Mouse (Mus musculus): Measurements from ENCODE around the gene Klhl40. TPM values are rescaled to one million over a fixed set of nuclear protein-coding genes. Genes with fewer than 3 reads are reported as not detected.

Gene Klhl40
- polyA plus RNA-seq, 1 experiment from 2014 or later: 0.71 TPM

- peaks cover 54% of the 10 kb centered on the region for H3K4me1 ChIP-seq
- no peak for DNase-seq (ENCODE audit: low spot score)
- H3K27ac ChIP-seq: peak overlapping the region; percentile 95
- WGBS: 67% methylated on average over 10 of the region's 10 CpGs
- no peaks in the 10 kb centered on the region for H3K9me3 ChIP-seq (replicated peaks)
- H3K27me3 ChIP-seq (ENCODE audit: low read depth, poor library complexity, severe bottlenecking): no peaks in the 10 kb centered on the region
- peaks cover 52% of the 10 kb centered on the region for H3K36me3 ChIP-seq
- H3K4me3 ChIP-seq: peak overlapping the region; percentile 68
Observed at GRCm38 (mm10) chr9:121761091-121761665, 16.2 kb upstream of the Klhl40 start.

GRCm38 (mm10) chr9:121761787-121762186 is 15.6 kb upstream of the Klhl40 start:
- 83% methylated on average over 8 of the region's 8 CpGs for WGBS
- DNase-seq (ENCODE audit: low spot score): no peak
- no peak overlapping the region for H3K4me3 ChIP-seq
- peaks cover 53% of the 10 kb centered on the region for H3K36me3 ChIP-seq
- no peaks in the 10 kb centered on the region for H3K27me3 ChIP-seq (ENCODE audit: low read depth, poor library complexity, severe bottlenecking)
- H3K9me3 ChIP-seq (replicated peaks): no peaks in the 10 kb centered on the region
- H3K4me1 ChIP-seq: peaks cover 53% of the 10 kb centered on the region
- H3K27ac ChIP-seq: peak overlapping the region; percentile 95; the same call in 1 of the 2 replicates

GRCm38 (mm10) chr9:121762248-121762647 is 15.2 kb upstream of the Klhl40 start:
- Histone ChIP-seq H3K36me3 (peaks cover 55% of the 10 kb centered on the region), H3K4me3 (no peak overlapping the region), H3K9me3 (replicated peaks) (no peaks in the 10 kb centered on the region), H3K27ac (0 out of 2 replicates have a peak overlapping the region, but pooled peaks have one; percentile 11), H3K4me1 (peaks cover 50% of the 10 kb centered on the region), H3K27me3 (ENCODE audit: low read depth, poor library complexity, severe bottlenecking) (no peaks in the 10 kb centered on the region)
- no peak for DNase-seq (ENCODE audit: low spot score)
- WGBS: 88% methylated on average over 10 of the region's 10 CpGs

DNA sequence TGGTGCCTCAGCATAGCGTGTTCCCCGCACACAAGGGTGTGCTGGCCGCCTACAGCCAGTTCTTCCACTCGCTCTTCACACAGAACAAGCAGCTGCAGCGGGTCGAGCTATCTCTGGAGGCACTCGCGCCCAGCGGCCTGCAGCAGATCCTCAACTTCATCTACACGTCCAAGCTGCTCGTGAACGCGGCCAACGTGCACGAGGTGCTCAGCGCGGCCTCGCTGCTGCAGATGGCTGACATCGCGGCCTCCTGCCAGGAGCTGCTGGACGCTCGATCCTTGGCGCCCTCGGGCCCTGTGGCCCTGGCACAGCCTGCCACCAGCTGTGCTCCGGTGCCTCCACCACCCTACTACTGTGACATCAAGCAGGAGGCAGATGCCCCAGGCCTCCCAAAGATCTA is 14.6 kb upstream of the Klhl40 start:
- no peak overlapping the region for H3K27ac ChIP-seq
- H3K4me3 ChIP-seq: no peak overlapping the region
- H3K9me3 ChIP-seq (replicated peaks): no peaks in the 10 kb centered on the region
- no peak for DNase-seq (ENCODE audit: low spot score)
- peaks cover 45% of the 10 kb centered on the region for H3K4me1 ChIP-seq
- WGBS: 95% methylated on average over 25 of the region's 25 CpGs
- peaks cover 60% of the 10 kb centered on the region for H3K36me3 ChIP-seq
- no peaks in the 10 kb centered on the region for H3K27me3 ChIP-seq (ENCODE audit: low read depth, poor library complexity, severe bottlenecking)

- H3K4me1 ChIP-seq: peaks cover 36% of the 10 kb centered on the region
- no peak overlapping the region for H3K4me3 ChIP-seq
- no peak for DNase-seq (ENCODE audit: low spot score)
- 92% methylated on average over 19 of the region's 19 CpGs for WGBS
- no peaks in the 10 kb centered on the region for H3K9me3 ChIP-seq (replicated peaks)
- no peaks in the 10 kb centered on the region for H3K27me3 ChIP-seq (ENCODE audit: low read depth, poor library complexity, severe bottlenecking)
- H3K36me3 ChIP-seq: peaks cover 69% of the 10 kb centered on the region
- no peak overlapping the region for H3K27ac ChIP-seq
Observed at GRCm38 (mm10) chr9:121763716-121764115, 13.7 kb upstream of the Klhl40 start.

GRCm38 (mm10) chr9:121765166-121765855 is 12.1 kb upstream of the Klhl40 start:
- H3K27ac ChIP-seq: no peak overlapping the region
- H3K36me3 ChIP-seq: peaks cover 74% of the 10 kb centered on the region
- 94% methylated on average over 16 of the region's 16 CpGs for WGBS
- H3K4me1 ChIP-seq: peaks cover 22% of the 10 kb centered on the region
- H3K4me3 ChIP-seq: no peak overlapping the region
- no peaks in the 10 kb centered on the region for H3K9me3 ChIP-seq (replicated peaks)
- no peaks in the 10 kb centered on the region for H3K27me3 ChIP-seq (ENCODE audit: low read depth, poor library complexity, severe bottlenecking)
- DNase-seq (ENCODE audit: low spot score): no peak

GRCm38 (mm10) chr9:121772412-121772811 is 5.0 kb upstream of the Klhl40 start:
- Histone ChIP-seq H3K36me3 (peaks cover 18% of the 10 kb centered on the region), H3K27ac (no peak overlapping the region), H3K4me3 (no peak overlapping the region), H3K4me1 (peaks cover under 1% of the 10 kb centered on the region), H3K27me3 (ENCODE audit: low read depth, poor library complexity, severe bottlenecking) (peaks cover 20% of the 10 kb centered on the region), H3K9me3 (replicated peaks) (no peaks in the 10 kb centered on the region)
- DNase-seq (ENCODE audit: low spot score): no peak
- WGBS: 80% methylated on average over 5 of the region's 5 CpGs

- peaks cover 11% of the 10 kb centered on the region for H3K4me1 ChIP-seq
- no peaks in the 10 kb centered on the region for H3K9me3 ChIP-seq (replicated peaks)
- no peak overlapping the region for H3K27ac ChIP-seq
- no peak for DNase-seq (ENCODE audit: low spot score)
- peaks cover 52% of the 10 kb centered on the region for H3K27me3 ChIP-seq (ENCODE audit: low read depth, poor library complexity, severe bottlenecking)
- H3K36me3 ChIP-seq: no peaks in the 10 kb centered on the region
- 84% methylated on average over 10 of the region's 10 CpGs for WGBS
- H3K4me3 ChIP-seq: no peak overlapping the region
Observed at GRCm38 (mm10) chr9:121775951-121776350, 1.5 kb upstream of the Klhl40 start.

- no peak overlapping the region for H3K4me3 ChIP-seq
- WGBS: 88% methylated on average over 7 of the region's 7 CpGs
- no peaks in the 10 kb centered on the region for H3K36me3 ChIP-seq
- peaks cover 52% of the 10 kb centered on the region for H3K27me3 ChIP-seq (ENCODE audit: low read depth, poor library complexity, severe bottlenecking)
- no peaks in the 10 kb centered on the region for H3K9me3 ChIP-seq (replicated peaks)
- peaks cover 11% of the 10 kb centered on the region for H3K4me1 ChIP-seq
- DNase-seq (ENCODE audit: low spot score): no peak
- H3K27ac ChIP-seq: no peak overlapping the region
Observed at GRCm38 (mm10) chr9:121776511-121776910, 896 bp upstream of the Klhl40 start.

DNA sequence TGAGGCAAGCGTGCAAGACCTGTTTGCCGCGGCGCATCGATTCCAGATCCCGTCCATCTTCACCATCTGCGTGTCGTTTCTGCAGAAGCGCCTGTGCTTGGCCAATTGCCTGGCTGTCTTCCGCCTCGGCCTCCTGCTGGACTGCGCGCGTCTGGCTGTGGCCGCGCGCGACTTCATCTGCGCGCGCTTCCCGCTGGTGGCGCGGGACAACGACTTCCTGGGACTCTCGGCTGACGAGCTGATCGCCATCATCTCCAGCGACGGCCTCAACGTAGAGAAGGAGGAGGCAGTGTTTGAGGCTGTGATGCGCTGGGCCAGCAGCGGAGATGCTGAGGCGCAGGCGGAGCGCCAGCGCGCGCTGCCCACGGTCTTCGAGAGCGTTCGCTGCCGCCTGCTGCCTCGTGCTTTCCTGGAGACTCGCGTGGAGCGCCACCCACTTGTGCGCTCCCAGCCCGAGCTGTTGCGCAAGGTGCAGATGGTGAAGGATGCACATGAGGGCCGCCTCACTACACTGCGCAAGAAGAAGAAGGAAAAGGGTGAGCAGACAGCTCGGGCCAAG is 738 bp downstream of the Klhl40 start:
- WGBS: 15% methylated on average over 54 of the region's 54 CpGs
- H3K4me3 ChIP-seq: peak overlapping the region; percentile 42
- H3K36me3 ChIP-seq: no peaks in the 10 kb centered on the region
- H3K4me1 ChIP-seq: peaks cover 11% of the 10 kb centered on the region
- DNase-seq (ENCODE audit: low spot score): peak; percentile 45
- no peak overlapping the region for H3K27ac ChIP-seq
- no peaks in the 10 kb centered on the region for H3K9me3 ChIP-seq (replicated peaks)
- peaks cover 52% of the 10 kb centered on the region for H3K27me3 ChIP-seq (ENCODE audit: low read depth, poor library complexity, severe bottlenecking)

DNA sequence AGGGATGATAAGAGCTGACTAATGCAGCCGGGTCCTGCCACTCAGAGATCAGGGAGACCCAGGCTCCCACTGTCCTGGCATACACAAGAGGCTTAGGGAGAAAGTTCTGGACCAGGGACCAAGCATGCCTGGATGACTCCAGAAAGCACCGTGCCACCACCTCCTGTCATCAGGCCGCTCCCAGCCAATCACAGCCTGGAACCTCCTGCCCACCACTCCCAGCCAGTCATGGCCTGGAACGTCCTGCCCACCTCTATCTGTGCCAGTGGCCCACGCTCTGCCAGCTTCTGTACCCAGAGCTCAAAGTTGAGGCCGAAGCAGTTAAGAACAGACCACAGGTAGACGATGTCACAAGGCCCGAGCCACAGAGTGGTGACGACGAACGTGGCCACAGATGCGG is 7.4 kb downstream of the Klhl40 start:
- DNase-seq (ENCODE audit: low spot score): no peak
- Histone ChIP-seq H3K27me3 (ENCODE audit: low read depth, poor library complexity, severe bottlenecking) (peaks cover 8% of the 10 kb centered on the region), H3K4me1 (no peaks in the 10 kb centered on the region), H3K27ac (no peak overlapping the region), H3K36me3 (no peaks in the 10 kb centered on the region), H3K9me3 (replicated peaks) (no peaks in the 10 kb centered on the region), H3K4me3 (no peak overlapping the region)
- WGBS: 90% methylated on average over 12 of the region's 12 CpGs

DNA sequence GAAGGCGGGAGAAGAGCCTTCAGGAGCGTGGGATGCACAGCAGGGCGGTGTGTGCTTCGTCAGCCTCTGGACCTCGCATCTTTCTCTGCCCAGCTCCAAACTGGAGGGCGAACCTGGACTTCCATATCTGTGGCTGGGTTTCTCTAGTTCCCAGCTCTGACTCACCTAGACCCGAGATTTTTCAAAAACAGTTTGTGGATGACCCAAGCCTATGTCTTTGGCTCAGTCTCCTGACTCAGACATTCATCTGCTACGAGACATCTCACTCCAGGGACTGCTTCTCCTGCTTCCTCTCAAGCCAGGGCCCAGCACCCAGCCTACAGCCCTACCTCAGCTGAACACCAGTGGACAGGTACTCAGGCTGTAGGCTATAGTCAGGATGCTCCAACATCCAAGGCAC is 7.9 kb downstream of the Klhl40 start:
- no peaks in the 10 kb centered on the region for H3K36me3 ChIP-seq
- H3K4me3 ChIP-seq: no peak overlapping the region
- H3K9me3 ChIP-seq (replicated peaks): no peaks in the 10 kb centered on the region
- no peak for DNase-seq (ENCODE audit: low spot score)
- peaks cover 4% of the 10 kb centered on the region; the same call in 1 of the 2 replicates for H3K27me3 ChIP-seq (ENCODE audit: low read depth, poor library complexity, severe bottlenecking)
- no peak overlapping the region for H3K27ac ChIP-seq
- 88% methylated on average over 8 of the region's 8 CpGs for WGBS
- no peaks in the 10 kb centered on the region for H3K4me1 ChIP-seq

DNA sequence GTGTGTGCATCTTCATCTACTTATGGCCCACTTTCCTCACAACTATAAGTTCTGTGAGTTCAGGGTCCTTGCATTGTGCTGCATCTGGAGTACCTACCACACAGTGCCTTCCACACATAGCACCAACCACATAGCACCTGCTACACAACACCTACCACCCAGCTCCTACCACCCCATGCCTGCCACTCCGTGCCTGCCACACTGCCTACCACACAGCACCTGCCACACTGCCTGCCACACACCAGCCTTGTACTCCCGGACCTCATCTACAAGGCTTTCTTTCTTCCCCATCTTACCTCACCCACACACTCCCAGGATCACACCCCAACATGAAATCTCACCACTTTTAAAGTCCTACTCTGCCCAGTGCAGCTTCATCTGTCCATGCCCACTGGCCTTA is 9.0 kb downstream of the Klhl40 start:
- H3K27ac ChIP-seq: no peak overlapping the region
- 90% methylated on average over 2 of the region's 2 CpGs for WGBS
- H3K36me3 ChIP-seq: no peaks in the 10 kb centered on the region
- no peaks in the 10 kb centered on the region for H3K27me3 ChIP-seq (ENCODE audit: low read depth, poor library complexity, severe bottlenecking)
- H3K4me1 ChIP-seq: peaks cover under 1% of the 10 kb centered on the region; the same call in 1 of the 2 replicates
- DNase-seq (ENCODE audit: low spot score): no peak
- no peak overlapping the region for H3K4me3 ChIP-seq
- no peaks in the 10 kb centered on the region for H3K9me3 ChIP-seq (replicated peaks)

All from limb, embryonic 10.5 days (tissue).